Mouse (Mus musculus): ENCODE measurements around the gene Tmem115.
"Not testable (repeated sequence)": the region's sequence is repeated elsewhere in the genome, so short reads cannot be mapped to it uniquely, and the experiment has no call there.

The Tmem115 gene

DNA sequence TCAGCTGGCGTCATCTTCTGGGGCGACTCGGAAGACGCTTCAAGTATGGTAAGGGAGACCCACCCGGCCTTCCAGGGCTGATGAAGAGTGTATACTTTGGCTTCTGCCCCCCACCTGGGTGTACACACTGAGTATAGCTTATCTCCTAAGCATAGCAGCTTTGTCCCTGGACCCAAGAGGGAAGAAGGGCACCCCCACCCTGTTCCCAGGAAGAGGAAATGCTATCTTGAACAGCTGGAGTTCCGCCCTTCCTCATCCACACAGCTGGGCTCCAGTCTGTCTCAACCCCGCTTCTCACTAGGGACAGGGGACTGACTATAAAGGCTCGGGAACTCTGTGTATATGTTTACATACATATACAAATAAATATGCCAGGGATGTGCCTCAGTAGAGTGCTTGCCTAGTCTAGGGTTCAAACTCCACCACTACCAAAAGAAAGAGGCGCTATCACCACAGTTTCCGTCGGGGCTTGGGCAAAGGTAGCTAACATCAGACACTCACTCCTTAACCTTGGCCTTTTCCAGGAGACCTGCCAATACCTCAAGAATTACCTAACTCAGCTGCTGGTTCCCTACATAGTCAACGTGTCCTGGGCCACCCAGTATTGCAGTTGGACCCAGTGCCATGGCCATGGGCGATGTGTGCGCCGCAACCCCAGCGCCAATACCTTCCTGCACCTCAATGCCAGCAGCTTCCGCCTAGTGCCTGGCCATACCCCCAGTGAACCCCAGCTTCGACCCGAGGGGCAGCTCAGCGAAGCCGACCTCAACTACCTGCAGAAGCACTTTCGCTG, 38.0 kb downstream of the Tmem115 start:
- no peak for DNase-seq (ENCODE audit: low spot score)

- DNase-seq (ENCODE audit: low spot score) = no peak
Observed at GRCm38 (mm10) chr9:107572327-107572662, 38.5 kb downstream of the Tmem115 start.

- DNase-seq (ENCODE audit: low spot score) = not testable (repeated sequence)
Observed at GRCm38 (mm10) chr9:107573774-107574173, 40.0 kb downstream of the Tmem115 start.

- no peak for DNase-seq (ENCODE audit: low spot score)
Observed at GRCm38 (mm10) chr9:107575579-107576356, 42.0 kb downstream of the Tmem115 start.

- peak; percentile 78 for DNase-seq (ENCODE audit: low spot score)
Observed at GRCm38 (mm10) chr9:107576357-107577107, 42.8 kb downstream of the Tmem115 start, which contains the start of gene Hyal1. Gene Hyal1 (plus strand): TSS chr9:107576927.

DNA sequence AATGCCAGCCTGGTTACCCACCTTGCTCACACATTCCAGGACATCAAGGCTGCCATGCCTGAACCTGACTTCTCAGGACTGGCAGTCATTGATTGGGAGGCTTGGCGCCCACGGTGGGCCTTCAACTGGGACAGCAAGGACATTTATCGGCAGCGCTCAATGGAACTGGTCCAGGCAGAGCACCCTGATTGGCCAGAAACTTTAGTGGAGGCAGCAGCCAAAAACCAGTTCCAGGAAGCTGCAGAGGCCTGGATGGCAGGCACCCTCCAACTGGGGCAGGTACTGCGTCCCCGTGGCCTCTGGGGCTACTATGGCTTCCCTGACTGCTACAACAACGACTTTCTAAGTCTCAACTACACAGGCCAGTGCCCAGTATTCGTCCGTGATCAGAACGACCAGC, 44.1 kb downstream of the Tmem115 start:
- no peak for DNase-seq (ENCODE audit: low spot score)

DNA sequence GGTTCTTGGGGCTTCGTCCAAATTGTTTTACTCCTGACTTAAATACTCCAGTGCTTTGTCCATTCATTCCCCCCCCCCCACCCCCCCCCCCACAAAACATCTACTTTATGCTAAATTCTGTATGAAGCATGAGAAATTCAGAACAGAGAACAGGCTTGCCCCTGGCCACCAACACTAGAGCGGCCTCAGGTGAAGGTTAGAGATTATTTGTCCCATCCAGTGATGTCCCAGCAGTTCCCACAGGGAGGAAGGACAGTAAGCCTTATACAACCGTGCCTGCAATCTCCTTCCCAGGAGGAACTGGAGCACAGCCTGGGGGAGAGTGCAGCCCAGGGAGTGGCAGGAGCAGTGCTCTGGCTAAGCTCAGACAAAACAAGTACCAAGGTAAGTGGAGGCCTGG, 44.8 kb downstream of the Tmem115 start, which contains the start of gene Naa80:
Naa80 (plus strand) TSS at position 301 of the 400 bp plus-strand sequence.
- no peak for DNase-seq (ENCODE audit: low spot score)

DNA sequence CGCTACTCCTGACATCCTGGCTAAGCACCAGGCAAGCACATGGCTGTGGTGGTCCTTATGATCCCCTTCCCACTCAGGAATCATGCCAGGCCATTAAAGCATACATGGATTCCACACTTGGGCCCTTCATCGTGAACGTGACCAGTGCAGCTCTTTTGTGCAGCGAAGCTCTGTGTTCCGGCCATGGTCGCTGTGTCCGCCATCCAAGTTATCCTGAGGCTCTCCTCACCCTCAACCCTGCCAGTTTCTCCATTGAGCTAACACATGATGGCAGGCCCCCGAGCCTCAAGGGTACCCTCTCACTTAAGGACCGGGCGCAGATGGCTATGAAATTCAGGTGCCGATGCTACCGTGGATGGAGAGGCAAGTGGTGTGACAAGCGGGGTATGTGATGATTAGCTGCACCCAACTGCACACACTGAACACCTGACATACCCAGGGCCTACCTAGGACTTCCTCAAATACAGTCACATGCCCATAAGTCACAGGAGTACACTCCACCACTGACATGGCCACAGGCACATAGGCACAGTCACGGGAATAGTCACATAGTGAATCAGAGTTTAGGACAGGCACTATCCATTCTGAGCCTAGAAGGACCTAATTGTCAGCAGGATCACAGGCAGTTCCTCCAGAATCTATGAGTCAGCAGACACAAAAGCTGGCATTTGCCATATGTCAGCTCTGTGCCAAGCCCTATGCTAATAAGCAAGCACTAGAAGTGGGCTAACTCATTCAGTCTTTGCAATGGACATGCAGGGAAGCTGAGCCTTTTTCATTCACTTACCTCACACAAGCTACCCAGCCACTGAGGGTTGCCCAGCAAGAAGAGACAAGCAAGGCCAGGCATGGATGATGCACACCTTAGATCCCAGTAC, 45.5 kb downstream of the Tmem115 start:
- DNase-seq (ENCODE audit: low spot score) = no peak

DNA sequence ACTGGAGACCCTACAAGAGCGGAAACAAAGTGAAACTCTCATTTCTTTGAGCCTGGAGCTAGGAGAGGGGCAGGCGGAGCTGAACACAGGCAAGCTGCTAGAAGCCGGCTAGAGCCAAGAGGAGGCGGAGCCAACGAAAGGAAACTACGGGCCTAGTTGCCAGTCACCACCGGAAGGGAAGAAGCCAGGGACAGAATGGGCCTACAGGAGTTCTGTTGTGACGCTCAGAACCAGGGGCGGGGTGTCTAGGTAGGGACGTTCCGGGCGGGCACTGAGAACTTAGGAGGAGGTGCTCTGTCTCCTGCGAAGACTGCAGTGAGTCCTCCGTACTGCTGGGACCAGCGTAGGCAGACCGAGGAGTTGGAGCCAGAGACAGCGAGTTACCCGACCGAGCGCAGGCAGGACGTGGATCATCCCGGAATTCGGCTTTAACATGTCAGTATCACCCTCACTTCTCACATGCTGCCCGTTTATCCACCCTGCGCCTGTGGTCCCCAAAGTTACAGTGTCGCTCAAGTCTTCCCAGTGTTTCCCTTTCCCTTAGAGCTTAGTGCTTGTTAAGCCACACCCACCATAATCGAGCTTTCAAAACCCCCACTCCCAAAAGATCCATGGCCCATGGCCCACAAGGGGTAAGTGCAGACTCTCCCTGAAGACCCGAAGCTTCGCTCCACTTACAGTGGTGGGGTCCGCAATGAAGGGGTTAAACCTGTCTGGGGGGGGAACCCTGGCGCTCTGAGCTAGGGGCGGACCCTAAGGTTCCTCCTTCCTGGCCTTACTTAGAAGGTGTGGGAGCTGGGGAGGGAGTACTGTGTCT, 47.0 kb downstream of the Tmem115 start, which contains the start of gene Hyal3:
Hyal3 (plus strand) TSS at position 318 of the 817 bp plus-strand sequence.
- peak; percentile 89 for DNase-seq (ENCODE audit: low spot score)

GRCm38 (mm10) chr9:107581584-107581983, 47.8 kb downstream of the Tmem115 start:
- no peak for DNase-seq (ENCODE audit: low spot score)

DNA sequence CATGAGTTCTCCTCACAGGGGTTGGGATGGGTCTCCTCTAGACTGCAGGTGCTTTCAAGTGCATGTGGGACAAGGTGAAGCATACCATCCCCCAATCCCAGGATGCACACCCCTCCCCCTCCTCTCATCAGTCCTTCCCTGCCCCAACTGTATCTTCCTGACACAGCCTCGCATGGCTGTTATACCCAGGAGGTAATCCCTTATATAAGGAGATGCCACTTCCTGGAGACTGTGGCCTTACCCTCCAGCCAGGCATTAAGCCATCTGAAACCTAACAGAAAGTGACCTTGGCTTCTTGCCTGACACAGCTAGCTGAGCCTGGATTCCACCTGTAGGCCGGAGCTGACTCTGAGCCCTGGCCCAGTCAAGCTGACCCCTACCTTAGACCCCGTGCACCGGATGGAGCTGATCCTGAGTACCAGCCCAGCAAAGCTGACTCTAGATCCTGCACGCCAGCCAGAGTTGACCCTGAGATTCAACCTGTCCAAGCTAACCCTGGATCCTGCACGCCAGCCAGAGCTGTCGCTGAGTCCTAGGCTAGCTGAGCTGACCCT, 48.8 kb downstream of the Tmem115 start:
- DNase-seq (ENCODE audit: low spot score) = no peak

DNA sequence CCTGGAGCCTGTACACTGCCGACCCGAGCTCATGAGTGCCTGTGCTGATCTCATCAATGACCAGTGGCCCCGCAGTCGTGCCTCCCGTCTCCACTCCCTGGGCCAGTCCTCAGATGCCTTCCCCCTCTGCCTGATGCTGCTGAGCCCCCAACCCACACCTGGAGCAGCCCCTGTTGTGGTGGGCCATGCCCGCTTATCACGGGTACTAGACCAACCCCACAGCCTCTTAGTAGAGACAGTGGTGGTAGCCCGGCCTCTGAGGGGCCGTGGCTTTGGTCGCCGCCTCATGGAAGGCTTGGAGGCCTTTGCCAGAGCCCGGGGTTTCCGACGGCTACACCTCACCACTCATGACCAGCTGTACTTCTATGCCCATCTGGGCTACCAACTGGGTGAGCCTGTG, 49.4 kb downstream of the Tmem115 start:
- no peak for DNase-seq (ENCODE audit: low spot score)

DNA sequence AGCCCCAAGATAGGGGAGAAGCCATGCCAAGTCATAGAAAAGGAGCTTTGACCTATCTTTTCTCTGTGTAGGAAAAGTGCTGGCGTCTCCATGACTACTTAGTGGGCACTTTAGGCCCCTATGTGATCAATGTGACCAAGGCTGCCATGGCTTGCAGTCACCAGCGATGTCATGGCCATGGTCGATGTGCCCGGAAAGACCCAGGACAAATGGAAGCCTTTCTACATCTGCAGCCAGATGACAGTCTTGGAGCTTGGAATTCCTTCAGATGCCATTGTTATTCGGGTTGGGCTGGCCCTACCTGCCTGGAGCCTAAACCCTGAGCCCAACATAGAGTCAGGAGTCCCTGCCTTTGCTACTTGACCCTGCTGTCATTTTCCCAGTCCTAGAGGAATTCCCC, 52.8 kb downstream of the Tmem115 start:
- DNase-seq (ENCODE audit: low spot score) = no peak

- peak; percentile 97 for DNase-seq (ENCODE audit: low spot score)
Observed at GRCm38 (mm10) chr9:107586974-107587832, 53.5 kb downstream of the Tmem115 start, which contains the start of gene Ifrd2. Gene Ifrd2 (plus strand): TSS chr9:107587642.

DNA sequence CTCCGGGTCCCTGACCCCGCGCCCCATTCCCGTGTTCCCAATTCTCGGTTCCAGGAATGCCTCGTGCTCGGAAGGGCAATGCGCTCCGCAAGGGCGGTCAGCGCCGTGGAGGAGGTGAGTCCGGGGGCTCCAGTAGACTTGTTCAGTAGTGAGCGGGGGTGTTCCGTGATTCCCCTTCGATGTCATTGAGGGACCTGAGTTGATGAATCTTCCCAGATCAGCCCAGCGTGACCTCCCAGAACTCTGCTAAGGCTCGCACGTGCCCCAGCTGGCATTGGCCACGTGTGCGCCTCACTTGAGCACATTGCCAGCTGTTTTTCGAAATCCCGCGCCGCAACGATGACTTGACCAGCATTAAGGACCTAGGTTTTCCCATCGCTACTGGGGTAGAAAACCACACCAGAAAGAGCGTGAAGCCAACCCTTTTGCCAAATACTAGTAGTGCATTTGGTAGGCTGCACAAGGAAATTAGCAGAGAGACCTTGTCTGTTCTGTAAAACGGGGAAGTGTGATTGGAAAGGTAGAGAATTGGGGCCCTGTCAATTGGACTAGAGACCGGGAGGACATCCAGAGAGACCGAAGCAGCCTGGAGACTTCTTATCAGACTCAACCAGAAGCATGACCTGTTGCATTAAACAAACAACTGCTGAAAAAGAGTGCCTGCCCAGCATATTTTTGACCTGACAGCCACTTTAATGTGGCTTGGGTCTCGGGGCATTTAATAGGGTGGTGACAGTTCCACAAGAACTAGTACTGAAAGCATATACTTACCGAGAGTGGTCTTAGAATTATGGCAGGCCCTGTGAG, 54.3 kb downstream of the Tmem115 start:
- DNase-seq (ENCODE audit: low spot score) = no peak
